Mouse (Mus musculus) thymus, adult 2 months (tissue): ENCODE measurements around the gene Ppm1h.

Source experiments
- CTCF ChIP-seq: fragments of 200-500 bp; IDR thresholded peaks from 2 replicates; pipeline ENCODE4 v1.5.1; 2012; ENCODE audit warnings: mild to moderate bottlenecking, control low read depth, low read length, moderate library complexity, borderline replicate concordance; ENCODE audit not compliant: control insufficient read depth, poor library complexity, insufficient read depth; ENCODE audit errors: extremely low read depth
- POLR2A ChIP-seq: fragments of 200-500 bp; IDR thresholded peaks from 2 replicates; pipeline ENCODE4 v1.6.1; 2012; ENCODE audit warnings: mild to moderate bottlenecking, low read length, control low read depth, moderate library complexity; ENCODE audit not compliant: control insufficient read depth, poor library complexity, insufficient read depth; ENCODE audit errors: extremely low read depth

GRCm38 (mm10) chr10:122765521-122765920, 87.0 kb downstream of the Ppm1h start:
- TF ChIP-seq CTCF (no peak), POLR2A (no peak)
